Mouse (Mus musculus) kidney, postnatal 0 days (tissue): ENCODE measurements around the gene Tspyl2. TPM values are rescaled to one million over a fixed set of nuclear protein-coding genes. Genes with fewer than 3 reads are reported as not detected.

ENCODE experiments used
- ATAC-seq: fragments of 200-750 bp; cut with Nextera tagmentation; replicated peaks from 2 replicates; pipeline ENCODE4 v1.8.0; 2017; ENCODE audit warnings: low read depth, moderate number of reproducible peaks, moderate TSS enrichment, moderate library complexity; ENCODE audit not compliant: low FRiP score
- DNase-seq: peaks from one replicate; pipeline ENCODE4 v3.0.0-alpha.2; 2016; ENCODE audit warnings: low spot score
- H3K27ac ChIP-seq: fragments of 300-500 bp; sonication (generic); 2 replicates; pipeline ENCODE4 v1.5.1; 2014; ENCODE audit warnings: mild to moderate bottlenecking
- H3K27me3 ChIP-seq: fragments of 300-500 bp; sonication (generic); 2 replicates; pipeline ENCODE4 v1.6.1; 2014; ENCODE audit warnings: low read length, mixed read lengths; ENCODE audit not compliant: insufficient read depth
- H3K36me3 ChIP-seq: fragments of 300-500 bp; sonication (generic); 2 replicates; pipeline ENCODE4 v1.6.1; 2014; ENCODE audit warnings: low read length, mixed read lengths; ENCODE audit not compliant: insufficient read depth
- H3K4me1 ChIP-seq: fragments of 300-500 bp; sonication (generic); replicated peaks from 2 replicates; pipeline ENCODE4 v1.6.1; 2014; ENCODE audit warnings: antibody characterized with exemption, low read length, mixed read lengths; ENCODE audit not compliant: insufficient read depth
- H3K4me2 ChIP-seq: fragments of 300-500 bp; sonication (generic); 2 replicates; pipeline ENCODE4 v1.6.1; 2014; ENCODE audit warnings: mild to moderate bottlenecking, low read length, moderate library complexity, mixed read lengths
- H3K4me3 ChIP-seq: fragments of 300-500 bp; sonication (generic); replicated peaks from 2 replicates; pipeline ENCODE4 v1.5.1; 2014; ENCODE audit warnings: low read depth, low read length
- H3K9ac ChIP-seq: fragments of 300-500 bp; sonication (generic); 2 replicates; pipeline ENCODE4 v1.6.1; 2014; ENCODE audit warnings: low read depth, low read length
- H3K9me3 ChIP-seq: fragments of 300-500 bp; sonication (generic); replicated peaks from 2 replicates; pipeline ENCODE4 v1.6.1; 2016; ENCODE audit warnings: low read length, inconsistent platforms, mixed read lengths
- CTCF ChIP-seq: IDR thresholded peaks from 2 replicates; pipeline ENCODE4 v1.5.1; 2016; ENCODE audit warnings: antibody characterized with exemption, low read depth, mild to moderate bottlenecking, moderate library complexity
- WGBS: fragments of 180-500 bp; shearing (Covaris S2); extraction: QIAGEN DNeasy Blood & Tissue Kit; methylation state at CpG from one replicate; pipeline ENCODE4 v1.1.7; 2014; 5-methylcytosine and 5-hydroxymethylcytosine counted together
- polyA plus RNA-seq: library from polyadenylated mRNA; unstranded; fragments of >200 nt; fragmentation: Nextera tagmentation; extraction: Ambion mirVana; gene quantifications from 2 replicates; pipeline ENCODE4 v1.2.1, GENCODE M21; 2015

Gene Tspyl2
- polyA plus RNA-seq, 1 experiment from 2014 or later: 16.1 TPM

GRCm38 (mm10) chrX:152327689-152328052, 14.6 kb downstream of the Tspyl2 start:
- 0 out of 2 replicates have a peak, but pooled peaks have one; percentile 16 for ATAC-seq
- 25% methylated on average over 8 of the region's 8 CpGs for WGBS
- H3K4me2 ChIP-seq: peak overlapping the region; percentile 62
- TF ChIP-seq CTCF: no peak
- H3K36me3 ChIP-seq: no peaks in the 10 kb centered on the region
- H3K27me3 ChIP-seq: no peaks in the 10 kb centered on the region
- H3K4me1 ChIP-seq: no peaks in the 10 kb centered on the region
- no peaks in the 10 kb centered on the region for H3K9me3 ChIP-seq
- no peak for DNase-seq
- H3K27ac ChIP-seq: no peak overlapping the region; the same call in 1 of the 2 replicates
- H3K9ac ChIP-seq: 0 out of 2 replicates have a peak overlapping the region, but pooled peaks have one; percentile 44
- peak overlapping the region; percentile 50 for H3K4me3 ChIP-seq

GRCm38 (mm10) chrX:152326996-152327688, 15.1 kb downstream of the Tspyl2 start, which contains the start of gene Kantr:
Gene Kantr (minus strand): TSS chrX:152327495.
- Histone ChIP-seq H3K9ac (peak within 1 kb of the TSS; percentile 69), H3K4me2 (peak within 1 kb of the TSS; percentile 62), H3K36me3 (no peaks in the 10 kb centered on the region), H3K27me3 (no peaks in the 10 kb centered on the region), H3K27ac (no peak within 1 kb of the TSS; the same call in 1 of the 2 replicates), H3K4me1 (no peaks in the 10 kb centered on the region), H3K4me3 (peak within 1 kb of the TSS; percentile 50), H3K9me3 (no peaks in the 10 kb centered on the region)
- DNase-seq: peak; percentile 92
- ATAC-seq: peak; percentile 99
- no peak for TF ChIP-seq CTCF
- 16% methylated on average over 25 of the region's 29 CpGs for WGBS

GRCm38 (mm10) chrX:152323584-152323983, 18.6 kb downstream of the Tspyl2 start:
- Histone ChIP-seq H3K9ac (no peak overlapping the region), H3K4me3 (no peak overlapping the region), H3K27me3 (no peaks in the 10 kb centered on the region), H3K36me3 (no peaks in the 10 kb centered on the region), H3K4me1 (no peaks in the 10 kb centered on the region), H3K27ac (no peak overlapping the region), H3K4me2 (no peak overlapping the region), H3K9me3 (no peaks in the 10 kb centered on the region)
- DNase-seq (no peak), ATAC-seq (no peak)
- TF ChIP-seq CTCF: peak; percentile 41
- 96% methylated on average over 1 of the region's 1 CpGs for WGBS

GRCm38 (mm10) chrX:152322776-152323175, 19.4 kb downstream of the Tspyl2 start:
- Histone ChIP-seq H3K27ac (no peak overlapping the region), H3K9me3 (no peaks in the 10 kb centered on the region), H3K36me3 (no peaks in the 10 kb centered on the region), H3K4me3 (no peak overlapping the region), H3K4me1 (no peaks in the 10 kb centered on the region), H3K9ac (no peak overlapping the region), H3K4me2 (no peak overlapping the region), H3K27me3 (no peaks in the 10 kb centered on the region)
- peak; percentile 3 for DNase-seq
- ATAC-seq: no peak
- 40% methylated on average over 2 of the region's 2 CpGs for WGBS
- TF ChIP-seq CTCF: no peak

- Histone ChIP-seq H3K4me3 (no peak overlapping the region), H3K9ac (no peak overlapping the region), H3K27me3 (no peaks in the 10 kb centered on the region), H3K4me1 (no peaks in the 10 kb centered on the region), H3K9me3 (no peaks in the 10 kb centered on the region), H3K36me3 (no peaks in the 10 kb centered on the region), H3K27ac (no peak overlapping the region), H3K4me2 (no peak overlapping the region)
- ATAC-seq (no peak), DNase-seq (no peak)
- TF ChIP-seq CTCF: no peak
- WGBS: 63% methylated on average over 4 of the region's 4 CpGs
Measured at GRCm38 (mm10) chrX:152320535-152320934, 21.7 kb downstream of the Tspyl2 start.

GRCm38 (mm10) chrX:152307942-152308341, 34.3 kb downstream of the Tspyl2 start:
- Histone ChIP-seq H3K36me3 (no peaks in the 10 kb centered on the region), H3K27ac (no peak overlapping the region), H3K4me1 (no peaks in the 10 kb centered on the region), H3K27me3 (no peaks in the 10 kb centered on the region), H3K4me3 (no peak overlapping the region), H3K9ac (no peak overlapping the region), H3K9me3 (no peaks in the 10 kb centered on the region), H3K4me2 (no peak overlapping the region)
- peak; percentile 47 for DNase-seq
- TF ChIP-seq CTCF: peak; percentile 61
- 53% methylated on average over 2 of the region's 2 CpGs for WGBS
- no peak for ATAC-seq
